Mouse (Mus musculus): Measurements from ENCODE around the gene Slc38a9. TPM values are rescaled to one million over a fixed set of nuclear protein-coding genes. Genes with fewer than 3 reads are reported as not detected.

The Slc38a9 gene
- polyA plus RNA-seq, 1 experiment: 2.1 TPM

DNA sequence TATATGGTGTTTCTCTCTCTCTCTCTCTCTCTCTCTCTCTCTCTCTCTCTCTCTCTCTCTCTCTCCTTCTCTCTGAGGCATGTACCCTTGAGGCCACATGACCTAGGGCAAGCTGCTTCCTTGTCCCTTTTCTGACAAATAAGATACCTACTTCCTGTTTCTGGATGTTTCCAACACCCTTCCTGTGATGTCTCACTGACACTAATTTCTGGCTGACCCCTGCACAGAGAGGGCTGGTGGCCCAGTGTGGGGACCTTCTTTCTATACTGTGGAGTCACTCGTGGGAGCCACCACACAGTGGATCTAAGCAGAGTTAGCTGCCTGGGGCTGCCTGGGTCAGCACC, 100.0 kb downstream of the Slc38a9 start:
- 18% methylated on average over 1 of the region's 1 CpGs for WGBS
- DNase-seq (ENCODE audit: low read depth, low spot score): no peak

DNA sequence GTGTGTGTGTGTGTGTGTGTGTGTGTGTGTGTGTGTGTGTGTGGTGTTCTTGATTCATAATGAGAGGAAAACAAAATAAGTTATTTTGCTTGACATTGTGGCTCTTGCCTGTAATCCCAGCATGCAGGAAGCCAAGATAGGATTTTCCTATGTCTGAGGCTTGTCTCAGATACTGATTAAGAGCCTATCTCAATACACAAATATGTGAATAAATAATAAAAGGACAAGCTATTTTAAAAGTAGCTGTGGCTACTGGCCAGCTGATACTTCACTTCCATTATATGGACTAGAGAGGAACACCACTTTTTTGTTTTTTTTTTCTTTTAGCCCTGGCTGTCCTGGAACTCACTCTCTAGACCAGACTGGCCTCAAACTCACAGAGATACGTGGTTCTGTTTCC, 101.2 kb downstream of the Slc38a9 start:
- WGBS: 46% methylated on average over 1 of the region's 1 CpGs
- DNase-seq (ENCODE audit: low read depth, low spot score): no peak

DNA sequence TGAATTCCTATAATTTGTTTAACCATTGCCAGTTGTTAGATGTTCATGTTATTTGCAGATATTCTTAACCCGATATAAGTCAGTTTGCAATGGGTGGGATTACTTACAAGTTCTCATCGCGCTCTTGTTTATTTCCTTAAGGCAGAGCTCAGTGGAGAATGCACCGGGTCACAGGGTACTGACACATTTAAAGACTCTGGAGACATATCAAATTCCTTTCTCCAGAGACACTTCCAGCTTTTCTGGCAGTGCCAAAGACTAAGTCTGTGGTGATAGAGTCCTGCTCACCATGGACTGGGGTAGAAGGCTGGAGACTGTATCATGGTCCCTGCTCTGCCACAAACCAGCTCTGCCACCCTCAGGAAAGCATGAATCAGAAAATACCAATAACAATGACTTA, 102.0 kb downstream of the Slc38a9 start:
- WGBS: 63% methylated on average over 4 of the region's 4 CpGs
- DNase-seq (ENCODE audit: low read depth, low spot score): no peak

DNA sequence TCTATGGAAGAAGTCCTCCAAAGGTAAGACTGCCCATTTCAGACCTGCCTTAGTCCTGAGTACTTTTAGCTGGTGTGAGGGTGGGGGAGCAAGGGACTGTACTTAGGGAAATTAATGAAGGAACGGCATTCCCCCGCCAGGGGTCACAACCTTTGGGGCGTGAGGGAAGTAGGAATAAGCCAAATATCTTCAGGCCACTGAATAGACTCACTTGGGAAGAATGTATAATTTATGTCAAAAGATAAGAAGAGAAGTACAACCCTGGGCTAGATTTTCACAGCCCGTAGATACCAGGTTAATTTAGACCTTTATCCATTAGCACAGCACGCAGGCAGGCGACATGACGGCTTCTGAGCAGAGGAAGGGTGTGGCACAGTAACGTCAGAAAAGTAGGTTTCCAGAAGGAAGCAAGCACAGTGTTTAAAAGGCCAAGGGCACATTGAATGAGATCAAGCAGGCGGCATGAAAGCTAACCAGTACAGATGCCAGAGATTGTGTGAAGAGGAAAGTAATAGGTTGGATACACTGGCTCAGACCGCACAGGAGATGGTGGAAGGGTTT, 103.1 kb downstream of the Slc38a9 start:
- DNase-seq (ENCODE audit: low read depth, low spot score): no peak

DNA sequence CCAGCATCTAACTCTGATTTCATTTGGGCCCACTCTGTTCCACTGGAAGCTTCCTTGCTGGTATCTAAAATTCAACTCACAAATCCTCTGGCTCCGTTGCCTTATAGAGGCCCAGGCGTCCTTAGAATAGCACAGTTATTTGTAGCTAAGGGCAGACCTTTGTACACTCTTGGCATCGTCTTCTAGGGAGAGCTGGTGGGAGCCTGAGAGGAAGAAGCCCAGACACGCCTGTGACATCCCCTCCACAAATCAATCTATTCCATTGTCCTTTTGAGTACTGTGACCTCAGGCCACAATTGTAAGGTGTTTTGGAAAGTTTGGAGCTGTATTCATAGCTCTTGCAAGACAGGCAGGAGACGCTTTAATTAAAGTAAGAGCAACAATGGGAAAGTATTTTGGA, 104.0 kb downstream of the Slc38a9 start:
- WGBS: 76% methylated on average over 5 of the region's 5 CpGs
- no peak for DNase-seq (ENCODE audit: low read depth, low spot score)

More for the DNA sequence above, 103.1 kb downstream of the Slc38a9 start:
- WGBS: 55% methylated on average over 10 of the region's 10 CpGs

DNA sequence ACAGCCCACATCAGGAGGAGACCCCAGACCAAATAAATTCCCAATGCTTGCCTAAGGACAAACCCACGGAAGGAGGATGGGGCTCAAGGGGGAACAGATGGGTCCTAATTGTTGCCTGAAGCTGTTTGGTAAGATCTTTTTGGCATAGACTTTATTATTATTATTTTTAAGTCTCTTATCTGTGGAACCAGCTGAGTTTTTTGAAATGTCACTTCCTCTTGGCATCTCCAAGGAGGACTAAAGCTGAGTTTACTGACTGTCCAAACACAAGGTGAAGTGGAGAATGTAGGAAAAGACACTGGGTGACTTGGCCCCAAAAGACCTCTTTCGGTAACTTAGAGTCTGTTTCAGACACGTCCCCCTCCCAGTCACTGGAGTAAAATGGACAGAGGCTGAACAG, 105.1 kb downstream of the Slc38a9 start:
- no peak for DNase-seq (ENCODE audit: low read depth, low spot score)
- 83% methylated on average over 3 of the region's 3 CpGs for WGBS

DNA sequence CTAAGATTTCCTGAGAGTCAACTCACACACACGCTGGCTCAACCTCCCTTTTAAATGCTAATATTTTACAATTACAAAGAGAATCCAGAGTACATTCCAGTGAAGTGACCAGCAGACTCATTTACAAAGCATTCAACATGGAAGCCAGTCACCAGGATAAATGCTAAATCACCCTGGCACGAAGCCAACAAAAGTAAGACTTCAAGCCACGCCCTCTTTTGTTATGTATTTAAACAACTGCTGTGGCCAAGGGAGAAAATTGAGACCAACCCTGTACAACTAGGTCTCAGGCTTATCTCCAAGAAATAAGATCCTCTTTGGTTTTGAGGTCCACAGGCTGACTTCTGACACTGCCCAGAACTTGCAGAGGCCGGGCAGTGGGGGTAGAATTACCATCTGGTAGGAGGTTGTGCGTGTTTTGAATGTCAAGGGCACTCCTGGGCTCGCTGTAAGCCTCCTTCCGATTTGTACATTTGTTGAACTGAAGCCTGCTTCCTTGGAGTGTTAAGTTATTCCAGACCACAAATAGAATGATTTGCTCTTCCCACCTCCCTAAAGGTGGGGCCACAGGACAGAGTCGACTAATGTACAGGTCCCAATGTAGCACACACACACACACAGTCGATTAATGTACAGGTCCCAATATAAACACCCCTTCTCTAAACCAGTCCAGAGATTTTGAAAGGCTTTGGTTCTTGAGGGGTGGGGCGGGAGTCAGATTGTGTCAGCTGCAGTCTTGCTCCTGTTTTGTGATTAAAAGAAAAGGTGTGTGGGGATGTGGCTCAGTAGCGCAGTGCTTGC, 110.2 kb downstream of the Slc38a9 start:
- WGBS: 35% methylated on average over 11 of the region's 11 CpGs
- peak; percentile 28 for DNase-seq (ENCODE audit: low read depth, low spot score)

DNA sequence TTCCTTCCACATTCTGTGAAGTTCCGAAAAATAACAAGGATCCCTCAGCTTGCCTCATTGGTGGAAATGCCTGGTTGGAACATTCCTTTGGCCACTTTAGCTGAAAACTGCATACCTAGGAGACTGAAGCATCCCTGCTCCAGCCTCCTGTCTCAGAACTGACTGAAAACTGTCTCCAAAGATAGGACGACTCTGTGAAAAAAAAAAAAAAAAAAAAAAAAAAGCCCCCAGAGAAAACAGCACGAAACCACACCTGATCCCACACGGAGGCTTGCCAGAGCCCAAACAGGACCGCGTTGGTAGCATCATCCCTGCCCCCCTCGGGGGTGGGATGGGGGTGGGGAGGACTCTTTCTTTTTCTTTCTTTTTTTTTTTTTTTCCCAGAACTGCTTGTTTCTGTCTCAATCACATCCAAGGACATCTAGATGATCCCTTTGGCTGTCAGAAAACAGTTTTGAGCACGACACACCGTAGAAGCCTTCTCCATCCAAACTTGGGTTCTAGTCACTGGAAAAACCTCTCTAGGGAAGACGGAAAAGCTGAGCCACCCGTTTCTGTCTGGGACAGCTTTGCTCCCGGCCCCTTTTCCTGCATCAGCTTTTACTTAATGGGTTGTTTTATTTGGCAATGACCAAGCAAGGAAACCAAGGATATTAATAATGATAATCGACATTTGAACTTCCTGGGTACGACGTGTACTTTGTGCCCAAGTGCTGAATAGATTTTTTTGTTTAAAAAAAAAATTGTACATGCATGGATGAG, 111.1 kb downstream of the Slc38a9 start:
- DNase-seq (ENCODE audit: low read depth, low spot score): no peak
- WGBS: 49% methylated on average over 15 of the region's 15 CpGs

DNA sequence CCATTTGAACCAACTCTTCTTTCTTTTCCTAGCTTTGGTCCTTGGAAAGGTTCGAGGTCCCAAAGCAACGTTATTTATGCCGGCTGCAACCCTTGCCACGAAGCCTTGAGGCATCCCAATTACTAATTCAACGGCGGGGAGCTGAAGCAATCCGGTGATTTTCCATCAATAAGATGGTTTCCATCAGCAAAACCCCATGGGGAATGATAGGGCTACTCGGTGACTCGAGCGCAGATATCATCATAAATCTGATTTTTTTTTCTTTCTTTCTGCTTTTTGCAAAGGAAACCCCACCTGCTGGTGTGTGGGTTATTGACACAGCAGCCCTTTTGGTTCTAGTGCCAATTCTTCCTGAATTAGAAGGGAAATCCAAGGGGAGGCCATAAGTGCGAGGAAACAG, 111.7 kb downstream of the Slc38a9 start:
- no peak for DNase-seq (ENCODE audit: low read depth, low spot score)
- 69% methylated on average over 11 of the region's 11 CpGs for WGBS

DNA sequence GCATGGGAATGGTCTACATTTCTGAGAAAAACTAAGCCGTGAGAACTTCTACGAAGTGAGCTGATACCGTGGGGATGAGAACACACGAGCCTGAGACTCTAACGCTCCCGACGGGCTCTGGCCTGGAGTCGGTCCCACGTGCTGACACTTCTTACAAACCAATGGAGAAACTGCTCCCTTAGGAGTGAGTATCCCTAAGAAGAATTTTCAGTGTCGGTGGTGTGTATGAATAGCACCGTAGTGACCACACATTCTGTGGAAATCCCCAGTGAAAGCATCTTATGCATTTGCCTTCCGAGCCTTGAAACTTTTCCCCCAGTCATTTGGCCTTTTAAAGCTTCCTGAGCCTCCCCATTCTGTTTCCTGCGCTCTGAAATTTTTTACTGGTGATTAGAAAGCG, 112.3 kb downstream of the Slc38a9 start:
- WGBS: 77% methylated on average over 14 of the region's 14 CpGs
- DNase-seq (ENCODE audit: low read depth, low spot score): no peak

DNA sequence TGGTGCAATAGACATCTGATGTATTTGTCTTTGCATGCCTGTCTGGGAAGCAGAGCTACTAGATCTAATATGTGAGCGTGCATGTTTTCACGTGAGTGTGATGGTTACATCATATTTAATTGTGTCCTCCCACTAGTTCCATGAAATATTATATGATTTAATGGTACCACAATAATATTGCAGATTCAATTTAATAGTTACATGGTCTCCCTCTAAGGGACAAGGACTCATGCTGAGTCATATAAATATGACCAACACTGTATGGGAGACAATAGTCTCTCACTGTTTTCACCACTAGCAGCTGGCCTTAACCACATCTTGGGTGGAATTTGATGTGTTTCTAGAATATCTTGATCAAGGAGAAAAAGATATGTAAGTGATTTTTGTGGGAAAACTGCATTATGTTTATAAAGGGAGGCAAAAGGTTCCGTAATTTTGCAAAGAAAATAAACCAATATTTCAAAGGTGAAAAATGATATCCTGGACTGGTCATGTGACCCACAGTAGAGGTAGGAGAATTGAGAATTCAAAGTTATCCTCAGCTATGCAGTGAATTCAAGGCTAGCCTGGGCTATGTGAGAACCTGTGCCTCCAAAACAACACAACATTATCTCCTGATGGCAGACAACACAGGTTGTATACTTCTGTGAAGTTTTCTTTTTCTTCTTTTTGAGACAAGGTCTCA, 113.6 kb downstream of the Slc38a9 start:
- no peak for DNase-seq (ENCODE audit: low read depth, low spot score)
- WGBS: 86% methylated on average over 3 of the region's 3 CpGs

DNA sequence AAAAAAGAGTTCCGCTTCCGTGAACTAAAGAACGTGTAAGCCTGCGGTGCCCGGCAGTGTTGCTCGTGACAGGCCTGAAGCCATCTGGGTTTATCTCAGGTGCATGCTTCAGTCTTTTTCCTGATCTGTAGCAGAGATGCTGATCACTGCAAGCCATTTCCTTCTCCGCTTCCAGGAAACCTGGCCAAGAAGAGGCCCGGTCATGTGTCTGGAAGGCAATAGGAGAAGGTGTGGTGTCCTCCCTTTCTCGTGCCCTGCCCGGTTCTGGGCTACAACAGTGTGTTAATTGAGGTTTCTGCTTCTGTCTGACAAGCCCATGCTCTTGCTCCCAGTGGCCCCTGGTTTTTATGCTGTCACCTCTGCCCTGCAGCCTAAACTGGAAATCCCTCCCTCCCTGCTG, 115.3 kb downstream of the Slc38a9 start:
- no peak for DNase-seq (ENCODE audit: low read depth, low spot score)
- 68% methylated on average over 10 of the region's 10 CpGs for WGBS

DNA sequence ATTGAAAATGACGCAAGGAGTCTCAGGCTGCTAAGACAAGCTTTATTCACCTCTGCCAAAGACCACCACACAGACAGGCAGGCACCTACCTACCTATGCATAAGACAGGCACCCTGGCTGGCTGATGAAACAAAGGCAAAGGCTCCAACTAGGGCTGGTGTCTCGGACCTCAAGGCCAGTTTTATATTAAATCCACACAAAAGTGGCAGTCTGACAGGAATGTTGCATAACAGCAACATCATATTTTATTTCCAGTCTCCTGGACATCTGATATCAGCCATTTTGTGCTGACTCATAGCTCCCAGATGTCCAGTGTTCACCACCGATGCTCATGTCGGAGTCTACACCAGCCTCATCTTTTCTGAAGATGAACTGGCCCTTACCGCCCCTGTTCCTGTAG, 117.9 kb downstream of the Slc38a9 start:
- WGBS: 84% methylated on average over 5 of the region's 5 CpGs
- DNase-seq (ENCODE audit: low read depth, low spot score): no peak

DNA sequence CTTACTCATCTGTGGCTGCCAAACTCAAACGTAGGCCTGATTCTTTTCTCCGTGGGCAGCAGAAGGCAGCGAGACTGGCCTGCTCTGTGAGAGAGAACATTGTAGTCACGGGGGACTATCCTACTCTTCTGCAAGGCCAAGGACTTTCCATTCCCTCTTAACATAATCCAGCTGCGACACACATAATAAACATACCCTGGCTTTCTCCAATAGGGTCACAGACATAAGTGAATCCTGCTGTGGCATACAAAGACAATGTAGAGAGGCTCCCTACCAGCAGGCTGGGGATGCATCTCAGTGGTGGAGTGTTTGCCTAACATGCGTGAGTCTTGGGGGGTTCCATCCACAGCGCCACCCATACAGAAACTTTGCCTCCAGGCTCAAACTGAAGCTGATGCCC, 124.8 kb downstream of the Slc38a9 start:
- DNase-seq (ENCODE audit: low read depth, low spot score): no peak
- WGBS: 74% methylated on average over 7 of the region's 7 CpGs

DNA sequence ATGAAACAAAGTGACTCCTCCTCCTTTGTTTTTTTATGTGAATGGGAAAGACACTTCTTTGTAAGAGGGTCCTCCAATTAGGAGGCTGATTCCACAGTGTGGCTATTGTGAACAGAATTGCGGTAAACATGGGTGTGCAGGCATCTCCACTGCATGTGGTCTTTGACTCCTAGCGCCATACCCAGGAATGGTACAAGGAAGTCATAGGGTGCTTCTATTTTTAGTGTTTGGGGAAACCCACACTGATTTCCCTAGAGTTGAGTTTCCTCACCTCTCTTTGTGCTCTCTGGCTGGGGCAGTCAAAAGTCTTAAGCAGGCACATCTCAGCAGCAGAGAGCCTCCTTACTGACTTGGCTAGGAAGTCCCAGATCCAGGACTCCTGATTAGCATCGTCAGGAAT, 125.6 kb downstream of the Slc38a9 start:
- no peak for DNase-seq (ENCODE audit: low read depth, low spot score)
- WGBS: 72% methylated on average over 3 of the region's 3 CpGs

DNA sequence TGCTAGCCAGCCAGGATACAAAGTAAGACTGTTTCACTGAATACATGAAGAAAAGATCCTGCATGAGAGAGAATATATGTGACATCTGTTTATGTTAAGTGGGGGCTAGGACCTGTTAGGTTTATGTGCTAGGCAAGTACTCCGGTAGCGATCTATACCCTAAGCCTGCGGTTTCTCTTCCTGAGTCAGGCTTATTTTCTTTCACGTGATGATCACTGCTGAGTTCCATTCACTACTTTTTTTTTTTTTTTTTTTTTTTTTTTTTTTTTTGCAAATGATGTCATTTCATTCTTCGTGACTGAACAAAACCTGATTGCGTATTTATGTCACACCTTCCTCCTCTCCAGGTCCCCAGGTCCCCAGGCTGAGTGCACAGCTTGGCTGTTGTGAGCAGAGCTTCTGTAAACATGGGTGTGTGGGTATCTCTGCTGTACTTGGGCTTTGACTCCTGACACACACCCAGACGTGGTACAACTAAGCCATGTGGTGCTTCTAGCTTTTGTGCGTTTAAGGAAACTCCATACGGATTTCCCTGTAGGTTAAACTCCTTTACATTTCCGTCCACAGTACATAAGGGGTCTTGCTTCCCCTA, 126.5 kb downstream of the Slc38a9 start:
- DNase-seq (ENCODE audit: low read depth, low spot score): no peak
- 48% methylated on average over 10 of the region's 10 CpGs for WGBS

Measured in large intestine, adult 2 months (tissue).